Mouse (Mus musculus) embryonic fibroblast, embryonic 13.5 days (primary cell): Measurements from ENCODE around the gene Rassf3. TPM values are rescaled to one million over a fixed set of nuclear protein-coding genes. Genes with fewer than 3 reads are reported as not detected.
A peak's percentile ranks its signal among the peaks of the same experiment; 100 is the strongest.

Experiments used
- H3K27ac ChIP-seq: 2 replicates; pipeline ENCODE4 v1.5.1; 2012; ENCODE audit warnings: low read length, control low read depth, inconsistent platforms; ENCODE audit not compliant: insufficient read depth
- H3K4me1 ChIP-seq: 2 replicates; pipeline ENCODE4 v1.6.1; 2011; ENCODE audit warnings: low read length; ENCODE audit not compliant: control insufficient read depth, insufficient read depth
- H3K4me3 ChIP-seq: 2 replicates; pipeline ENCODE4 v1.5.1; 2011; ENCODE audit warnings: mild to moderate bottlenecking, control low read depth, low read length; ENCODE audit not compliant: insufficient read depth
- CTCF ChIP-seq: IDR thresholded peaks from 2 replicates; pipeline ENCODE4 v1.5.1; 2011; ENCODE audit warnings: mild to moderate bottlenecking, control low read depth, low read length, moderate library complexity, borderline replicate concordance; ENCODE audit not compliant: insufficient read depth
- POLR2A ChIP-seq: IDR thresholded peaks from 2 replicates; pipeline ENCODE4 v1.6.1; 2011; ENCODE audit warnings: low read depth, mild to moderate bottlenecking, control low read depth, low read length, moderate library complexity
- polyA plus RNA-seq: library from polyadenylated mRNA; stranded (reverse); fragments of >200 nt; gene quantifications from 2 replicates; pipeline ENCODE4 v1.2.4, GENCODE M21; 2011; ENCODE audit warnings: low read depth; ENCODE audit not compliant: missing spikeins, insufficient read length

Rassf3 gene
- polyA plus RNA-seq, 1 experiment: 18.0 TPM

GRCm38 (mm10) chr10:121475101-121475671 lies 961 bp downstream of the Rassf3 start:
- peak overlapping the region; percentile 54 for H3K27ac ChIP-seq
- 0 out of 2 replicates have a peak, but pooled peaks cover 2% of the 10 kb centered on the region for H3K4me1 ChIP-seq
- H3K4me3 ChIP-seq: peak overlapping the region; percentile 81
- no peak for TF ChIP-seq CTCF
- peak; percentile 17; the same call in 1 of the 2 replicates for TF ChIP-seq POLR2A

GRCm38 (mm10) chr10:121474288-121474687 lies 1.9 kb downstream of the Rassf3 start:
- H3K4me1 ChIP-seq: 0 out of 2 replicates have a peak, but pooled peaks cover 2% of the 10 kb centered on the region
- peak overlapping the region; percentile 81 for H3K4me3 ChIP-seq
- no peak for TF ChIP-seq POLR2A
- no peak for TF ChIP-seq CTCF
- H3K27ac ChIP-seq: peak overlapping the region; percentile 54; the same call in 1 of the 2 replicates

GRCm38 (mm10) chr10:121473723-121474215 lies 2.4 kb downstream of the Rassf3 start:
- no peak for TF ChIP-seq POLR2A
- no peak for TF ChIP-seq CTCF
- Histone ChIP-seq H3K4me1 (0 out of 2 replicates have a peak, but pooled peaks cover 2% of the 10 kb centered on the region), H3K27ac (no peak overlapping the region), H3K4me3 (no peak overlapping the region)

- no peak overlapping the region for H3K4me3 ChIP-seq
- no peak for TF ChIP-seq CTCF
- no peak for TF ChIP-seq POLR2A
- no peak overlapping the region for H3K27ac ChIP-seq
- H3K4me1 ChIP-seq: peaks cover 5% of the 10 kb centered on the region; the same call in 1 of the 2 replicates
Measured at GRCm38 (mm10) chr10:121472593-121473217, 3.4 kb downstream of the Rassf3 start.

GRCm38 (mm10) chr10:121471570-121472197 lies 4.5 kb downstream of the Rassf3 start:
- H3K4me1 ChIP-seq: peaks cover 5% of the 10 kb centered on the region; the same call in 1 of the 2 replicates
- TF ChIP-seq POLR2A (no peak), CTCF (no peak)
- no peak overlapping the region for H3K4me3 ChIP-seq
- H3K27ac ChIP-seq: 0 out of 2 replicates have a peak overlapping the region, but pooled peaks have one; percentile 10

- TF ChIP-seq CTCF: no peak
- Histone ChIP-seq H3K4me1 (peaks cover 4% of the 10 kb centered on the region; the same call in 1 of the 2 replicates), H3K4me3 (no peak overlapping the region), H3K27ac (no peak overlapping the region)
Measured at GRCm38 (mm10) chr10:121469625-121470024, 6.5 kb downstream of the Rassf3 start.

GRCm38 (mm10) chr10:121468985-121469384 lies 7.2 kb downstream of the Rassf3 start:
- no peak overlapping the region for H3K4me3 ChIP-seq
- TF ChIP-seq POLR2A (no peak), CTCF (no peak)
- H3K4me1 ChIP-seq: peaks cover 3% of the 10 kb centered on the region; the same call in 1 of the 2 replicates
- no peak overlapping the region for H3K27ac ChIP-seq

- Histone ChIP-seq H3K4me3 (no peak overlapping the region), H3K4me1 (peaks cover 3% of the 10 kb centered on the region; the same call in 1 of the 2 replicates), H3K27ac (no peak overlapping the region)
- TF ChIP-seq POLR2A (no peak), CTCF (no peak)
Measured at GRCm38 (mm10) chr10:121468261-121468660, 7.9 kb downstream of the Rassf3 start.

- no peak overlapping the region for H3K27ac ChIP-seq
- no peak overlapping the region for H3K4me3 ChIP-seq
- TF ChIP-seq POLR2A: no peak
- no peak for TF ChIP-seq CTCF
- peaks cover 3% of the 10 kb centered on the region; the same call in 1 of the 2 replicates for H3K4me1 ChIP-seq
Measured at GRCm38 (mm10) chr10:121467792-121468191, 8.4 kb downstream of the Rassf3 start.
